Mouse (Mus musculus) liver, embryonic 13.5 days (tissue): ENCODE measurements around the gene Slc25a11. TPM values are rescaled to one million over a fixed set of nuclear protein-coding genes. Genes with fewer than 3 reads are reported as not detected.

ENCODE experiments used
- ATAC-seq: fragments of 200-750 bp; cut with Nextera tagmentation; 2 replicates; pipeline ENCODE4 v1.8.0; 2017; ENCODE audit warnings: low read depth, mild to moderate bottlenecking, moderate number of reproducible peaks, moderate library complexity
- DNase-seq: peaks from one replicate; pipeline ENCODE4 v3.0.0; 2022
- H3K27ac ChIP-seq: fragments of 300-500 bp; sonication (generic); 2 replicates; pipeline ENCODE4 v1.5.1; 2015; ENCODE audit warnings: moderate library complexity, mild to moderate bottlenecking, inconsistent platforms
- H3K27me3 ChIP-seq: fragments of 300-500 bp; sonication (generic); 2 replicates; pipeline ENCODE4 v1.6.1; 2015; ENCODE audit warnings: mild to moderate bottlenecking, inconsistent platforms
- H3K36me3 ChIP-seq: fragments of 300-500 bp; sonication (generic); 2 replicates; pipeline ENCODE4 v1.6.1; 2015; ENCODE audit warnings: mild to moderate bottlenecking, inconsistent platforms
- H3K4me1 ChIP-seq: fragments of 300-500 bp; sonication (generic); replicated peaks from 2 replicates; pipeline ENCODE4 v1.6.1; 2015; ENCODE audit warnings: inconsistent platforms
- H3K4me2 ChIP-seq: fragments of 300-500 bp; sonication (generic); 2 replicates; pipeline ENCODE4 v1.6.1; 2015; ENCODE audit warnings: inconsistent platforms, mild to moderate bottlenecking, moderate library complexity
- H3K4me3 ChIP-seq: fragments of 300-500 bp; sonication (generic); replicated peaks from 2 replicates; pipeline ENCODE4 v1.5.1; 2015; ENCODE audit warnings: mild to moderate bottlenecking, inconsistent platforms
- H3K9ac ChIP-seq: fragments of 300-500 bp; sonication (generic); 2 replicates; pipeline ENCODE4 v1.6.1; 2015; ENCODE audit warnings: mild to moderate bottlenecking, inconsistent platforms
- H3K9me3 ChIP-seq: fragments of 300-500 bp; sonication (generic); replicated peaks from 2 replicates; pipeline ENCODE4 v1.6.1; 2016; ENCODE audit warnings: inconsistent platforms
- WGBS: fragments of 180-500 bp; shearing (Covaris S2); methylation state at CpG from one replicate; pipeline ENCODE4 v1.1.7; 2015; ENCODE audit not compliant: insufficient replicate concordance; 5-methylcytosine and 5-hydroxymethylcytosine counted together
- polyA plus RNA-seq: library from polyadenylated mRNA; unstranded; fragments of >200 nt; fragmentation: Nextera tagmentation; extraction: Ambion mirVana; gene quantifications from 2 replicates; pipeline ENCODE4 v1.2.1, GENCODE M21; 2015

Slc25a11 gene
- 72.8 and 73.8 TPM in 2 replicates for polyA plus RNA-seq

- under 1% methylated on average over 63 of the region's 63 CpGs for WGBS
- Histone ChIP-seq H3K27me3 (no peaks in the 10 kb centered on the region), H3K4me3 (peak within 1 kb of the TSS; percentile 85), H3K27ac (peak within 1 kb of the TSS; percentile 99), H3K9ac (peak within 1 kb of the TSS; percentile 99), H3K36me3 (peaks cover 53% of the 10 kb centered on the region), H3K9me3 (no peaks in the 10 kb centered on the region), H3K4me1 (peaks cover 67% of the 10 kb centered on the region), H3K4me2 (peak within 1 kb of the TSS; percentile 98)
- ATAC-seq: peak; percentile 82
- DNase-seq: peak; percentile 96
These were observed at the start of gene Slc25a11, which contains the start of gene Rnf167 for GRCm38 (mm10) chr11:70646691-70647650. TSS of gene Slc25a11 (minus strand) at chr11:70647479. TSS of gene Rnf167 (plus strand) at chr11:70647235.

DNA sequence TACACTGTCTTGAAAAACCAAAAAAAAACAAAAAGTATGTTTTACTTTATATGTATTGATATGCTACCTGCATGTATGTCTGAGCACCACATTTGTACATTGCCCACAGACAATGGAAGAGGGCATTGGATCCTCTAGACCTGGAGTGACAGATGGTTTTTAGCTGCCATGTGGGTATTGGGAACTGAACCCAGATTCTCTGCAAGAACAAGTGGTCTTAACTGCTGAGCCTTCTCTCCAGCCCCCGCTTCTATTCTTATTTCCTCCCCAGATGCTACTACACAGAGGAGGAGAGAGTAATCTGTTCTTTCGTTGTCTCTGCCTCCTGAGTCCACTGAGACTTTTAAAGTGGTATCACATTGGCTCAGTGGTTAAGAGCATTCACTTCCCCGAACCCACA lies 46.2 kb upstream of the Slc25a11 start:
- no peak for DNase-seq
- Histone ChIP-seq H3K27me3 (peaks cover 27% of the 10 kb centered on the region), H3K27ac (no peak overlapping the region), H3K4me2 (no peak overlapping the region), H3K36me3 (no peaks in the 10 kb centered on the region), H3K4me1 (peaks cover 5% of the 10 kb centered on the region), H3K9me3 (no peaks in the 10 kb centered on the region), H3K4me3 (no peak overlapping the region), H3K9ac (no peak overlapping the region)
- 42% methylated on average over 3 of the region's 3 CpGs for WGBS
- no peak for ATAC-seq

GRCm38 (mm10) chr11:70689578-70689977 lies 42.3 kb upstream of the Slc25a11 start:
- no peaks in the 10 kb centered on the region for H3K9me3 ChIP-seq
- 51% methylated on average over 4 of the region's 4 CpGs for WGBS
- H3K4me1 ChIP-seq: peaks cover 28% of the 10 kb centered on the region
- H3K36me3 ChIP-seq: no peaks in the 10 kb centered on the region
- no peak overlapping the region for H3K27ac ChIP-seq
- H3K4me2 ChIP-seq: no peak overlapping the region
- no peak overlapping the region for H3K4me3 ChIP-seq
- peaks cover 8% of the 10 kb centered on the region; the same call in 1 of the 2 replicates for H3K27me3 ChIP-seq
- H3K9ac ChIP-seq: no peak overlapping the region
- no peak for ATAC-seq
- no peak for DNase-seq

GRCm38 (mm10) chr11:70688372-70688771 lies 41.1 kb upstream of the Slc25a11 start:
- ATAC-seq (no peak), DNase-seq (no peak)
- Histone ChIP-seq H3K9me3 (no peaks in the 10 kb centered on the region), H3K27me3 (0 out of 2 replicates have a peak, but pooled peaks cover 3% of the 10 kb centered on the region), H3K4me3 (peak overlapping the region; percentile 81), H3K27ac (peak overlapping the region; percentile 74), H3K4me2 (peak overlapping the region; percentile 96), H3K4me1 (peaks cover 28% of the 10 kb centered on the region), H3K36me3 (peaks cover 10% of the 10 kb centered on the region), H3K9ac (peak overlapping the region; percentile 87)
- WGBS: 36% methylated on average over 8 of the region's 8 CpGs

- ATAC-seq: peak; percentile 71
- peaks cover 30% of the 10 kb centered on the region for H3K4me1 ChIP-seq
- 0% methylated on average over 53 of the region's 55 CpGs for WGBS
- H3K27me3 ChIP-seq: 0 out of 2 replicates have a peak, but pooled peaks cover 3% of the 10 kb centered on the region
- peak within 1 kb of the TSS; percentile 74 for H3K27ac ChIP-seq
- no peaks in the 10 kb centered on the region for H3K9me3 ChIP-seq
- peak; percentile 70 for DNase-seq
- H3K9ac ChIP-seq: peak within 1 kb of the TSS; percentile 87
- peak within 1 kb of the TSS; percentile 96 for H3K4me2 ChIP-seq
- peaks cover 15% of the 10 kb centered on the region for H3K36me3 ChIP-seq
- peak within 1 kb of the TSS; percentile 81 for H3K4me3 ChIP-seq
These were observed 40.4 kb upstream of the Slc25a11 start, which contains the start of gene Camta2 for GRCm38 (mm10) chr11:70687601-70688199. TSS of gene Camta2 (minus strand) at chr11:70688105.

GRCm38 (mm10) chr11:70686901-70687566 lies 39.8 kb upstream of the Slc25a11 start:
- H3K36me3 ChIP-seq: peaks cover 18% of the 10 kb centered on the region
- WGBS: 2% methylated on average over 16 of the region's 16 CpGs
- peak; percentile 29 for ATAC-seq
- H3K9me3 ChIP-seq: no peaks in the 10 kb centered on the region
- DNase-seq: no peak
- H3K9ac ChIP-seq: peak overlapping the region; percentile 87
- peak overlapping the region; percentile 81 for H3K4me3 ChIP-seq
- peaks cover 36% of the 10 kb centered on the region for H3K4me1 ChIP-seq
- peak overlapping the region; percentile 96 for H3K4me2 ChIP-seq
- H3K27ac ChIP-seq: peak overlapping the region; percentile 74
- 0 out of 2 replicates have a peak, but pooled peaks cover 3% of the 10 kb centered on the region for H3K27me3 ChIP-seq

DNA sequence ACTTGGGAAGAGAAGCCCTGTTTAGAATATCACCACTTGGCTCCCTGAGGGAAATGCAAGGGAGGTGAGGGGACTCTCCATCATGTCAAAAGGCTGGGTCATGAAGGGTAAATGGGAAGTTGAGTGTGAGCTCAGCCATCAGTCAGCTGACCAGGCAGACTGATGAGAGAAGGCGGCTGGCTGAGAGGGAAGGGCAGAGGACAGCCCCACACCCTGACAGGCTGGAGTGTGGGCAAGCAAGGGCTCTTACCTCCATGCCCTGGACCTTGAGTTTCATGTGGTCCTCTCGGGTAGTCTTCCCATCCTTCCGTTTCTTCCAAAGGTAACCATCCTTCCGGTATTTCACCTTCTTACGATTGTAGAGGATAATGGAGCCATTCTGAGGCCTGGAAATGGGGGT lies 36.4 kb upstream of the Slc25a11 start:
- H3K9me3 ChIP-seq: no peaks in the 10 kb centered on the region
- no peak for ATAC-seq
- H3K9ac ChIP-seq: no peak overlapping the region
- peaks cover 30% of the 10 kb centered on the region for H3K36me3 ChIP-seq
- peaks cover 51% of the 10 kb centered on the region for H3K4me1 ChIP-seq
- H3K4me2 ChIP-seq: no peak overlapping the region
- 72% methylated on average over 5 of the region's 5 CpGs for WGBS
- H3K4me3 ChIP-seq: no peak overlapping the region
- no peak overlapping the region for H3K27ac ChIP-seq
- no peaks in the 10 kb centered on the region for H3K27me3 ChIP-seq
- no peak for DNase-seq

DNA sequence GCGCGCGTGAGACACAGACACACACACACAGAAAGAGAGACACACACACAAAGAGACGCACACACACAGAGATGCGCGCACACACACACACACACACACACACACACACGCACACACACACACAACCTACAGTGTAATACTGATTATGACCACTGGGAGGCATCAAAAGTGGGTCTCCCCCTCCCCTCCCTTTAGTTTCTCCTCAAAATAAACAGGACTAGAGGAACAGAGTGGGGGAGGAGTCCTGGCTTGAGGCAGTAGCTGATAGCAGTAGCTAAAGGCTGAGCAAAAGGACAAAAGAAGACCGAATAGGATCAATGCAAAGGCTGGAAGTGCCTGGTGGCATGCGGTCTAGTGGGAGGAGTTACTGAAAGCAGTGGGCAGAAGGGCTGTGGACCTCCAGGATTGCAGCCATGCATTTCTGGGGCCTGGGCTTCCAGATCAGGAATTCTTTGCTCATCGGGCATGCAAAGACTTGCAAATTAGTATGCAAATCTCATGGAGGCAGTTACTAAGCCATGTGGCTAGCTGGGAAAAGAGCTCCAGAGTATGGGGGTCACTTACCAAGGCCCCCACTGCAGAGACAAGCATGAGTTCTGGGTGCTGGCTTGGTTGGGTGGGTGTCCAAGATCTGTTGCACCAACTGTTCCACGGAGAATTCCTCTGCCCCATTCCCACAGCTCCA lies 34.8 kb upstream of the Slc25a11 start:
- peak overlapping the region; percentile 24 for H3K27ac ChIP-seq
- DNase-seq (no peak), ATAC-seq (peak; percentile 15; the same call in 1 of the 2 replicates)
- no peak overlapping the region for H3K4me2 ChIP-seq
- 51% methylated on average over 11 of the region's 11 CpGs for WGBS
- H3K9ac ChIP-seq: no peak overlapping the region
- H3K27me3 ChIP-seq: no peaks in the 10 kb centered on the region
- H3K4me3 ChIP-seq: no peak overlapping the region
- no peaks in the 10 kb centered on the region for H3K9me3 ChIP-seq
- peaks cover 30% of the 10 kb centered on the region for H3K36me3 ChIP-seq
- peaks cover 42% of the 10 kb centered on the region for H3K4me1 ChIP-seq

DNA sequence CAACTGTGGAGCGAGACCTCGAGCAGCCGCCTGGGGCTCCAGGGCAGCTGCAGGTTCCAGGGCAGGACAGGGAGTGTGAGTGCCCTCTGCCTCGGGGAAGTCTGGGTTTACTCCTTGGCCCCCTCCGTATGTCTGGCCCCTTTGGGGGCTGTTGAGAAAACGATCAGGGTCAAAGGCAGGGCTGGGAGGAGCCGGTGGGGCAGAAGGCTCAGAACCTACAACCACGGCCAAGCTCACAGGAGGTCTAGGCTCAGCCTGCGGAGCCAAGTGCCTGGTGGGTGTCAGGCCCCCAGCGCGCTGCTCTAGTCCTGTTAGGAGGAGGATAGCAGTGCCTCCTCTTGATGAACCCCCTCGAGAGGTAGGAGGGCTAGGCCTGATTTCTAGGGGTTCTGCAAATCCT lies 33.9 kb upstream of the Slc25a11 start:
- ATAC-seq (no peak), DNase-seq (no peak)
- no peaks in the 10 kb centered on the region for H3K27me3 ChIP-seq
- WGBS: 75% methylated on average over 12 of the region's 12 CpGs
- H3K27ac ChIP-seq: no peak overlapping the region
- no peak overlapping the region for H3K4me2 ChIP-seq
- no peaks in the 10 kb centered on the region for H3K9me3 ChIP-seq
- H3K36me3 ChIP-seq: peaks cover 35% of the 10 kb centered on the region
- peaks cover 37% of the 10 kb centered on the region for H3K4me1 ChIP-seq
- no peak overlapping the region for H3K9ac ChIP-seq
- H3K4me3 ChIP-seq: no peak overlapping the region

DNA sequence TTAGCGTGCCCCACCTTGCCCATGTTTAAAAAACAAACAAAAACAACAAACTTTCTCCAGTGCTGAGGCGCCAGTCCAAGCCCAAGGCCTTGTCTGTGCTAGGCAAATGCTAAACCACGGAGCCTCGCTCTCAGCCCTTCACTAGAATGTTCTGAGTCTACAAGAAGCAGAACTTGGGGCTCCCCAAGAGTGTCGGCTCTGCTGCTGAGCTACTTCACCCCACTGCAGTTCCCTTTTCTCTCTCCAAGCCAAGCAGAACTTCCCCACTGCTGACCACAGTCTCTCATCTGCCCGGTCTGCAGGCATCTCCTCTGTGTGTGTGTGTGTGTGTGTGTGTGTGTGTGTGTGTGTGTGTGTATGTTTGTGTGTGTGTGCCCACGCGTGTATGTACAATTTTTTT lies 32.6 kb upstream of the Slc25a11 start:
- Histone ChIP-seq H3K9me3 (no peaks in the 10 kb centered on the region), H3K4me3 (no peak overlapping the region), H3K9ac (no peak overlapping the region), H3K27me3 (no peaks in the 10 kb centered on the region), H3K36me3 (peaks cover 42% of the 10 kb centered on the region), H3K27ac (peak overlapping the region; percentile 47; the same call in 1 of the 2 replicates), H3K4me2 (no peak overlapping the region), H3K4me1 (peaks cover 36% of the 10 kb centered on the region)
- no peak for DNase-seq
- WGBS: 40% methylated on average over 8 of the region's 8 CpGs
- no peak for ATAC-seq
